Mouse (Mus musculus) embryonic stem cell, embryonic (primary cell): ENCODE results near the gene Adrb1.

Source experiments
- CTCF ChIA-PET, 4 experiments: fragments of 300-600 bp in 2 of 4; fragments of 350-600 bp in 2 of 4; sonication (Branson Sonifier 250); formaldehyde crosslinking; loops; one replicate each; lab custom pipeline; 2022; ENCODE audit warnings: inconsistent platforms in 2 of 4; lab: Charles Lee
- POLR2A ChIA-PET, 4 experiments: fragments of 300-600 bp in 2 of 4; fragments of 350-600 bp in 2 of 4; sonication (Branson Sonifier 250); formaldehyde crosslinking; loops; one replicate each; lab custom pipeline; 2022; ENCODE audit warnings: antibody characterized with exemption in 4 of 4, inconsistent platforms in 1 of 4; lab: Charles Lee

The Adrb1 gene

DNA sequence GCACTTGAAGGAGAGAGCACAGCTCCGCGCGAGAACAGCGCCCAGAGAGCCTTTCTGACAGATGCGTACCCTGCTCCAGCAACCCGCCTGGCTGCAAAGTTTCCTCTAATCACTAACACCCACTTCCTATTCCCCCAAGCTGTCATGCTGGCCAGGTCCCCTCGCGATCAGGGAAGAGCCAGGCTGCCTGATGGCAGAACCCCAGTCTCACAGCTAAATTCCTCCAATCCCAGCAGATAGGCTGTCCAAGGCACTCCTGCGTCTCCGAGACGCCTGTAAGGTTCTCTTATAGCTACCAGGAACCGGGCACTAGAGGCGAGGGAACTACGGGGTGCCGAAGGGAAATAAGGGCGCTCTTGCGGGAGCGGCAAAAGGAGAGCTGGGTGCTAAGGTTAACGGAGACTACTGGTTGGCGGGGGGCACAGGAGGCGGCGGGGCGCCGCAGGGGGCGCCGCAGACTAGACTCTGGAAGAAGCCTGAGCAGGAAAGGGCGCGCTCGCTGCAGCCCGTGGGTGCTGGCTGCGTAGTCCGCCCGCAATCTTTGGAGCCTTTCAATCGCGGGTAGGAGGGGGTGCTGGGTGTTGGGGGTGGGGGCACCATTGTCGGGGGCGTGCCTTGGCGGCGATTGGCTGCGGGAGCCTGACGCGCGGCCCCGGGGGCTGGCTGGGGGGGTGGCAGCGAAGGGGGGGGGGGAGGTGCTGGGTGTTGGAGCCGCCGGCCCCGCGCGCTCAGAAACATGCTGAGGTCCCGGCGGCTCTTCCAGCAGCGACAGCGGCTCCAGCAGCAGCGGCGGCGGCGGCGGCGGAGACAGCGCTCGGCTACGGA, at the start of gene Adrb1:
Gene Adrb1, plus strand, starts transcription at position 813 of the 825 bp plus-strand sequence.
- CTCF ChIA-PET, result interaction anchor here in 3 of 4 experiments (0.5 to 0.7 kb wide), 5 partner anchors 10 to 226 kb away, joined by 3 to 4 read pairs (median 3); no protein-coding TSS in a partner anchor
- POLR2A ChIA-PET, result interaction anchor here in 2 of 4 experiments (0.6 to 1.1 kb wide), 5 partner anchors 9 to 130 kb away, joined by 3 to 4 read pairs (median 3); no protein-coding TSS in a partner anchor

DNA sequence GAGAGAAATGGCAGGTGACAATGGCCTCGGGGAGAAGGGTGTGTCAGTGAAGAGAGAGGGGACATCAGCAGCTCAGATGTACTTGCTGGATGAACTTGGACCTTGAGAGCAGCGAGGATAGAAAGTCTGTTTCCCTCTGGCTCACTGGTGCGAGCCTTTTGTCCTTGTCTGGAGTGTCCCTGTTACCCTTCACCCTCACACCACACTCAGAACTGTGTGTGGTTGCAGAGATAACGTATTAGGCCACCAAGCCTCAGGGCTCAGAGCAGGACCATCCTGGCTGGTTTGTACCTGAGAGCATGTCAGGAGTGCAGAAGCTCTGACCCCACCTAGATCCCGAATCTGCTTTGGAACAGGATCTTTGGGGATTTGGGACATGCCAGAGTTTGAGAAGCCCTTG, 46.3 kb upstream of the Adrb1 start:
- ChIA-PET CTCF (interaction anchor here in 1 of 4 experiments (0.6 kb wide), 1 partner anchor 69 kb away, joined by 7 read pairs; no protein-coding TSS in a partner anchor), POLR2A (interaction anchor here in 3 of 4 experiments (0.9 to 3.3 kb wide), 4 partner anchors 9 to 46 kb away, joined by 3 to 20 read pairs (median 6); partner anchors contain the start of gene Adrb1 (in 1 of the 3))

DNA sequence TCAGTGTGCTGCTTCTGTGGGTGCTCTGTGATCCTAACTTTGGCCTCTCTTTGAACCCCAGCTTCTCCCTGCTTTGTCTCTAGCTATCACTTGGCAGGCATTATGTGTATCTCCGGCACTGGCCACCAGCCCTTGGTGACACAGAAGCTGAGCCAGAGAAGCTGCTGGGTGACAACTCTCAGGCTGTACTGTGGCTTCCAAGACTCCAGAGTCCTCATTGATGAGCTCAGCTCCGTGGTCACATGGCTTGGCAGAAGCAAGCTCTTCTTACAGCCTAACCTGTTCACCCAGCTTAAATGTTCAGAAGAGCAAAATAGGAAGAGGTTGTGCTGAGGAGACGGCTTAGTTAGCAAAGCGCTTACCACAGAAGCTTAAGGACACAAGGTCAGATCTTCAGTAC, 45.5 kb upstream of the Adrb1 start:
- ChIA-PET CTCF (no interaction called here), POLR2A (interaction anchor here in 3 of 4 experiments (0.9 to 3.3 kb wide), 7 partner anchors 10 to 197 kb away, joined by 3 to 20 read pairs (median 3); partner anchors contain the start of gene Adrb1 (in 1 of the 3))

GRCm38 (mm10) chr19:56677611-56678010, 44.4 kb upstream of the Adrb1 start:
- CTCF ChIA-PET, result no interaction called here
- POLR2A ChIA-PET, result interaction anchor here in 1 of 4 experiments (3.3 kb wide), 1 partner anchor 12 kb away, joined by 20 read pairs; no protein-coding TSS in a partner anchor

DNA sequence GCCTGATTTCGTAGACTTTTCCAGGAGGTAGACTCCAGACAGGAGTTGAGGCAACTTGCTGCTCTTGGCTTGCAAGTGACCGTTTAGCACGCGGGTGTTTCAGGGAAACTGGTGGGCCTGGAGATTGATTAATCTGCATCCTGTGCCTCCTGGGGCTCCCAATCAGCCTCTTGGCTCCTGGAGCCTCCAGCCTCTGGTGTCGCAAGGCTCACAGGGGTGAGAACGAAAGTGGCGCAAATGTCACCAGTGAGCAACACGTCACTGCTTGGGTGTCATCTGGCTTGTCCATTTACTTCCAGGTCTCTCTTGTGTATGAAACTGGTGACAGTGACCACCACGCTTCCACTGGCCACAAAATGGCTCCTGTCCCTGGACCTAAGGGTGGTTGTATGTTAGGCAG, 43.5 kb upstream of the Adrb1 start:
- ChIA-PET POLR2A (interaction anchor here in 2 of 4 experiments (0.6 to 0.7 kb wide), 2 partner anchors 27 to 68 kb away, joined by 3 to 4 read pairs; no protein-coding TSS in a partner anchor), CTCF (no interaction called here)

- POLR2A ChIA-PET, result interaction anchor here in 2 of 4 experiments (0.6 to 1.0 kb wide), 3 partner anchors 27 to 462 kb away, joined by 3 to 11 read pairs (median 3); no protein-coding TSS in a partner anchor
These were observed 42.6 kb upstream of the Adrb1 start for GRCm38 (mm10) chr19:56679213-56679965.

DNA sequence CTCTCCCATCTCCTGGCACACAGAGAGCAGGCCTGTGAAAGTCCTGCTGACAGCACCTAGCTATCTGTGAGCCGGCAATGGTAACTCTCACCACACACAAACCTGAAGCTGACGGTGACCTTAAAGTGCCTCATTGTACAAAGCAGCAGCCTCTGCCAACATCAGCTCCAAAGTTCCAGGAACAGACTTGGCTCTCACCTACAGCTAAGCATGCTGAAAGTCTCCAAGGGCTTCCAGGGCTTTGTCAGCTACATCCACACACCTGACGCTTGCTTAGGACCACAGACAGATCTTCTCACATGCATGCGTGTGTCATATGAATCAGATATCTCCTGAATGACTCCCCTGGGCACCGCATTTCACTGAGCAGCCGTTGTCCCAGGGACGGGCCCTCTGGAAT, 42.0 kb upstream of the Adrb1 start:
- ChIA-PET POLR2A (interaction anchor here in 3 of 4 experiments (0.6 to 2.2 kb wide), 3 partner anchors 11 to 461 kb away, joined by 3 to 11 read pairs (median 10); no protein-coding TSS in a partner anchor), CTCF (interaction anchor here in 1 of 4 experiments (0.5 kb wide), 1 partner anchor 219 kb away, joined by 4 read pairs; no protein-coding TSS in a partner anchor)

More at GRCm38 (mm10) chr19:56679213-56679965, 42.6 kb upstream of the Adrb1 start:
- CTCF ChIA-PET, result interaction anchor here in 1 of 4 experiments (0.5 kb wide), 1 partner anchor 219 kb away, joined by 4 read pairs; no protein-coding TSS in a partner anchor

GRCm38 (mm10) chr19:56682297-56682696, 39.7 kb upstream of the Adrb1 start:
- ChIA-PET POLR2A (interaction anchor here in 1 of 4 experiments (1.0 to 1.4 kb wide), 2 partner anchors 21 to 25 kb away, joined by 3 to 4 read pairs; no protein-coding TSS in a partner anchor), CTCF (no interaction called here)

DNA sequence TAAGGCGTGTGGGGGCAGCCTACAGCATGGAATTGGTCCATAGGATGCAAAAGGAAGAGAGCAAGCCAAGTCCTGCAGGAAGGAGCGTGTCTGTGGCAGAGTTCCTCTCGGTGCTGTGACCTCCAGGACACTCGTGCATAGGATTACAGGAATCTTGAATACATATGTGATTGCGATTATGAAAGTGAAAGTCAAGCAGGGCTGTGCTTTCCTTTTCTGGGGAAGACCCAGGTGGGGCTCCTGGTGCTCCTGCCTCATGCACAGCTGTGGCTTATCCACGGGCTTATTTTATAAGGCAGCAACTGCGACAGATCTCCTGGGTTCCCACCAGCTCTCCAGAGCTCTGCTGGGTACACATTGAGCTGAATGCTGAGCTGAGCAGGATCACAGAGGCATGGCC, 39.2 kb upstream of the Adrb1 start:
- POLR2A ChIA-PET, result interaction anchor here in 1 of 4 experiments (0.9 to 2.3 kb wide), 3 partner anchors 14 to 26 kb away, joined by 3 to 7 read pairs (median 3); no protein-coding TSS in a partner anchor

DNA sequence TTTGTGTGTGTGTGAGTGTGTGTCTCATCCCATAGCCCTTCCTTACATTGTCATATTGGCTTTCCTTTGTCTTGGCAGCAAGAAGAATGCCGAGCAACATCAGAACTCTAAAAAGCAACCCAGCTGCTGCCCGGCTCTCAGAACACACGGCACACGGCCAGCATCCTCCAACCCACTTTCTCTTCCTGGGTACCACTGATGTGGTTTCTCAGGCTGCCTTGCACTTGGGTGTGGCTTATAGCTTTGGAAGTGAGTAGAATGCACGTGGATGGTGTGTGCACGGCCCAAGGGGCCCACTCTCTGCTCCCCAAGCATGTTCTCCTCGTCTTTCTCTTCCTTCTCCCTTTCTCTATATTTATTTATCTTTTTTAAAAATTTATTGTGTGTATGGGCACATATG, 36.5 kb upstream of the Adrb1 start:
- POLR2A ChIA-PET, result interaction anchor here in 1 of 4 experiments (1.2 kb wide), 1 partner anchor 211 kb away, joined by 3 read pairs; no protein-coding TSS in a partner anchor
- CTCF ChIA-PET, result no interaction called here

More for the DNA sequence above, 39.2 kb upstream of the Adrb1 start:
- CTCF ChIA-PET, result interaction anchor here in 1 of 4 experiments (0.6 kb wide), 1 partner anchor 803 kb away, joined by 6 read pairs; no protein-coding TSS in a partner anchor

- POLR2A ChIA-PET, result interaction anchor here in 3 of 4 experiments (0.6 to 1.2 kb wide), 4 partner anchors 9 to 211 kb away, joined by 3 to 4 read pairs (median 3); no protein-coding TSS in a partner anchor
- CTCF ChIA-PET, result no interaction called here
These were observed 35.8 kb upstream of the Adrb1 start for GRCm38 (mm10) chr19:56686218-56686617.

DNA sequence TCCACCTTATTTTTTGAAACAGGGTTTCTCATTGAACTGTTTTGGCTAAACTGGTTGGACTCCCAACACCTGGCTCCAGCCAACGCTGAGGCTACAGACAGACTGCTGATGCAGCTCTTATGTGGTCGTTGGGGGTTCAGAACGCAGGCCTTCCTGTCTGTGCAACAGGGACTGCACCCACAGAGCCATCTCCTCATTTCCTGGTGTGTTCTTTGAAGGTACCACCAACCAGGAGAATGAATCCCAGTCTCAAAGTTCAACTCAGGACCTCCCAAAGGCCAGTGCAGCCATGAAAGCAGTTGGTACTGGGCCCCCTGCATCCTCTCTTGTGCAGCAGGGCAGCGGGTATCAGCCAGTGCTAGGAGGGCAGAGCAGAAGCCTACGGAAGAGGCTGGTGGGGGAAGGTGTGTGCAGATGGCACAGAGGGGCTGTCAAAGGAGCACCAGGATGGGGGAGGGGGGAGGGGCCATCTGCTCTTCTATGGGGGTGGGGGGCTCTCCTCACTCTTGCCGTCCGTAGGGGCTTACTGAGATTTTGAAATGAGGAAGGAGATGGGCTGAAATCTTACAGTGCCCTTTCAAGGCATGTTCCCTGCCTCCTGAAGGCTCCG, 34.9 kb upstream of the Adrb1 start:
- CTCF ChIA-PET, result interaction anchor here in 2 of 4 experiments (0.6 kb wide), 3 partner anchors 21 to 698 kb away, joined by 3 to 5 read pairs (median 4); no protein-coding TSS in a partner anchor
- POLR2A ChIA-PET, result interaction anchor here in 2 of 4 experiments (0.7 to 1.6 kb wide), 3 partner anchors 11 to 18 kb away, joined by 3 to 4 read pairs (median 4); no protein-coding TSS in a partner anchor

DNA sequence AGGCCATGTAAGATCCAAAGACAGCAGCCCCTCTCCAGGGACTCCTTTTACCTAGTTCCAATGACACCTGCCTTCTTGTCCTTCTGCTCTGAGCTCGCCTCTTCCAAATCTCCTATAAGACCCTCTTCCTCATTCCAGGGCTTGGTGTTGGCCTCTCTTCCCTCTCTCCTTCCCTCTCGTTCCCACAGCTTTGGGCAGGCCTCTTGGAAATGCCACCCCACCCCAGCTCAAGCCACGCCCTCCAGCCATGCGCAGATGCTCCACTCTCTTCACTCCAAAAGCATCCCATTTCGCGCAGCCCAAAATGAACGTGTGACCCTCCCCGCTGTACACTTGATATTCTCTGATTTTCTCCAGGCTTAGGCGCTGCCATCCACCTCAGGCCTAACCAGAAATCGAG, 34.3 kb upstream of the Adrb1 start:
- ChIA-PET CTCF (interaction anchor here in 2 of 4 experiments (0.6 kb wide), 3 partner anchors 21 to 698 kb away, joined by 3 to 5 read pairs (median 4); no protein-coding TSS in a partner anchor), POLR2A (interaction anchor here in 2 of 4 experiments (0.7 to 1.6 kb wide), 3 partner anchors 10 to 19 kb away, joined by 3 to 4 read pairs (median 4); no protein-coding TSS in a partner anchor)

DNA sequence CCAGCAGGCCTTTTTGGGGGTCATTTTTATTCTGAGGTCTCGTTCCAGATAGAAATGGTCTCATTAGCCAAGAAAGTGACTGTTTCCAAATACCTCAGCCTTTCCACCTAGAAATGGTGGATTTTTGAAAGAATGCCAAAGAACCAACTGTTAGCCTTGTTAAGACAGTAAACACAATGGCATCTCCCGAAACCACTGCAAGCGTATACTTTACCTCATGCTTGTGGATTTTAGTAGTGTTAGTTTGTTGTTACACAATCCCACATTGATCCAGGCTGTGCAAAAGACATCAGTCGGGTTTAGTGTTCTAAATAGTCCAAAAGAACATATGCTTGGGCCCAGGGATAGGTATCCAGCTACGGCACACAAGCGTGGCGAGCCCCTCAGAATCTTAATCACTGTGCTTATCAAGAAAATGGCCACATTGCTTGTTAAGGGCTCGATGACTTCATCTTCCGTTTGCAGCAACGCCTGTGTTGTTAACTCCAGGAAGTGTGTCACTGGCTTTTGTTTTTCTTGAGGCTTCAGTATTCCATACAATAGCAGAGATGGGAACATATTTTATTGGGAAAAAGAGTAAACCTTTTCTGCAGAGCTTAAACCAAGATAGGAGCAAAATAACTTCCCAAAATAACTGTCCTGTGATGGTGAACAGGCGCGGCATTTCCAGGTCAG, 33.2 kb upstream of the Adrb1 start:
- ChIA-PET POLR2A (interaction anchor here in 2 of 4 experiments (0.6 to 1.6 kb wide), 2 partner anchors 17 to 377 kb away, joined by 4 read pairs; no protein-coding TSS in a partner anchor), CTCF (no interaction called here)

GRCm38 (mm10) chr19:56689493-56689892, 32.5 kb upstream of the Adrb1 start:
- ChIA-PET CTCF (no interaction called here), POLR2A (no interaction called here)

- ChIA-PET POLR2A (no interaction called here), CTCF (no interaction called here)
These were observed 30.9 kb upstream of the Adrb1 start for GRCm38 (mm10) chr19:56691103-56691502.

DNA sequence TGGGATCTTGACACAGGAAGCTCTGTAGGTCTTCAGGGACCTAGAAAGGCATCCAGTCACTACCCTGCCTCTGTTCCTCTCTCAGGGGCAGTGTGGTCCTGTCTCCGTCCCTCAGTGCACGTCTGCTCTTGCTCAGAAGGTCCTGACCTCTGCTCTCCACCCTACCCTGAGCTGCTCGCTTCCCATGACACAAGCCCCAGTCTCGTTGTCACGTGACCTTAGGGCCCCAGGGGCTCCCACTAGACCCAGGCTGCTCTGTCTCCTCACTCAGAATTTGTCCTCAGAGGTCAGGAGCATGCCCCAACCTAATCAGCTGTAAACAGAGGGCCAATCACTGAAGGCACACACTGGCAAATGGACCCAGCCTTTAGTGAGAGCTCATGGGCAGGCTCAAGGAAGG, 29.5 kb upstream of the Adrb1 start:
- ChIA-PET CTCF (no interaction called here), POLR2A (interaction anchor here in 2 of 4 experiments (0.7 to 1.6 kb wide), 7 partner anchors 11 to 26 kb away, joined by 3 to 7 read pairs (median 3); no protein-coding TSS in a partner anchor)
